Mouse (Mus musculus): ENCODE measurements around the gene Ndufs8. TPM values are rescaled to one million over a fixed set of nuclear protein-coding genes. Genes with fewer than 3 reads are reported as not detected.

Gene Ndufs8
- polyA plus RNA-seq, 1 experiment from 2014 or later, result 207 TPM

DNA sequence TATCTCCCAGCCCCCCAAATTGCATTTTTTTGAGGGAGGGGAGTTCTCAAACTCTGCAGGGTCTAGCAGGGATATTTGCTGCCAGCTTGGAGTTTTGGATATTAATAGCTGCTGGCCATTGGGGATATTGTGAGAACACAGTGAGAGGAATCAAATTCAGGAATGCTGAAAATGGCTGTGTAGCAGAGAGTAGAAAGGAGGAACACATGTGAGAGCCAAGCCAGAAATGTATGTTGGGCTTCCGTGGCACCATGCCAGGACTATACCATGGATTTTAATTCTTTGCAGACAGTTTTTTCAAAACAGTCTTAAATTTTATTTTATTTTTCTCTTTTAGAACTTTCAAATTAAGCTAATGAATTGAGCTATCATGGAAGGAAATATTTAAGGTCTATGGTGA lies 44.3 kb downstream of the Ndufs8 start:
- no peak for ATAC-seq (ENCODE audit: low FRiP score)
- H3K4me1 ChIP-seq, result no peaks in the 10 kb centered on the region
- no peak overlapping the region for H3K4me3 ChIP-seq
- H3K27ac ChIP-seq, result no peak overlapping the region
- H3K9me3 ChIP-seq (replicated peaks), result no peaks in the 10 kb centered on the region
- peaks cover 17% of the 10 kb centered on the region for H3K36me3 ChIP-seq
- no peaks in the 10 kb centered on the region for H3K27me3 ChIP-seq
- WGBS, result 89% methylated on average over 1 of the region's 1 CpGs
- H3K4me2 ChIP-seq (replicated peaks), result no peak overlapping the region
- H3K9ac ChIP-seq, result no peak overlapping the region

- Histone ChIP-seq H3K4me1 (no peaks in the 10 kb centered on the region), H3K9me3 (replicated peaks) (no peaks in the 10 kb centered on the region), H3K4me3 (no peak overlapping the region), H3K27me3 (no peaks in the 10 kb centered on the region), H3K27ac (no peak overlapping the region), H3K36me3 (peaks cover 17% of the 10 kb centered on the region), H3K4me2 (replicated peaks) (no peak overlapping the region), H3K9ac (no peak overlapping the region)
- no peak for ATAC-seq (ENCODE audit: low FRiP score)
- WGBS, result 82% methylated on average over 2 of the region's 2 CpGs
These were observed 47.6 kb downstream of the Ndufs8 start for GRCm38 (mm10) chr19:3864960-3865359.

- peaks cover 17% of the 10 kb centered on the region for H3K36me3 ChIP-seq
- no peak overlapping the region for H3K27ac ChIP-seq
- no peak overlapping the region for H3K4me2 ChIP-seq (replicated peaks)
- H3K4me3 ChIP-seq, result no peak overlapping the region
- no peak for ATAC-seq (ENCODE audit: low FRiP score)
- no peaks in the 10 kb centered on the region for H3K4me1 ChIP-seq
- no peaks in the 10 kb centered on the region for H3K27me3 ChIP-seq
- 81% methylated on average over 2 of the region's 2 CpGs for WGBS
- no peak overlapping the region for H3K9ac ChIP-seq
- no peaks in the 10 kb centered on the region for H3K9me3 ChIP-seq (replicated peaks)
These were observed 49.9 kb downstream of the Ndufs8 start for GRCm38 (mm10) chr19:3862713-3863112.

Other genes with a start within 250 kb of the Ndufs8 start
- 3.8 and 4.0 TPM in 2 replicates for gene Lrp5, start 226.2 kb downstream of the Ndufs8 start, polyA plus RNA-seq (2016; fragmentation: Nextera tagmentation; extraction: Ambion mirVana)
- gene 1810055G02Rik, start 204.5 kb downstream of the Ndufs8 start, polyA plus RNA-seq (2016; fragmentation: Nextera tagmentation; extraction: Ambion mirVana), result 37.3 and 37.5 TPM in 2 replicates
- 59.3 and 70.8 TPM in 2 replicates for gene Kmt5b, start 145.4 kb downstream of the Ndufs8 start, polyA plus RNA-seq (2016; fragmentation: Nextera tagmentation; extraction: Ambion mirVana)
- gene Chka, start 61.0 kb downstream of the Ndufs8 start, polyA plus RNA-seq (2016; fragmentation: Nextera tagmentation; extraction: Ambion mirVana), result 63.2 and 66.8 TPM in 2 replicates
- 24.9 and 29.9 TPM in 2 replicates for gene Tcirg1, start 5.6 kb downstream of the Ndufs8 start, polyA plus RNA-seq (2016; fragmentation: Nextera tagmentation; extraction: Ambion mirVana)
- gene Aldh3b1, start 17.0 kb upstream of the Ndufs8 start, polyA plus RNA-seq (2016; fragmentation: Nextera tagmentation; extraction: Ambion mirVana), result 1.0 and 1.2 TPM in 2 replicates
- gene Unc93b1, start 22.4 kb upstream of the Ndufs8 start, polyA plus RNA-seq (2016; fragmentation: Nextera tagmentation; extraction: Ambion mirVana), result 8.1 and 8.5 TPM in 2 replicates
- gene Aldh3b3, start 45.9 kb upstream of the Ndufs8 start, polyA plus RNA-seq (2016; fragmentation: Nextera tagmentation; extraction: Ambion mirVana), result not detected in 2 replicates
- gene Aldh3b2, start 59.6 kb upstream of the Ndufs8 start, polyA plus RNA-seq (2016; fragmentation: Nextera tagmentation; extraction: Ambion mirVana), result 0.96 and 1.2 TPM in 2 replicates
- 2.4 and 2.6 TPM in 2 replicates for gene Acy3, start 73.8 kb upstream of the Ndufs8 start, polyA plus RNA-seq (2016; fragmentation: Nextera tagmentation; extraction: Ambion mirVana)
- 0.35 and 0.47 TPM in 2 replicates for gene Tbx10, start 80.0 kb upstream of the Ndufs8 start, polyA plus RNA-seq (2016; fragmentation: Nextera tagmentation; extraction: Ambion mirVana)
- gene Nudt8, start 87.8 kb upstream of the Ndufs8 start, polyA plus RNA-seq (2016; fragmentation: Nextera tagmentation; extraction: Ambion mirVana), result 18.7 and 18.9 TPM in 2 replicates
- 3.2 and 4.2 TPM in 2 replicates for gene Gm49405, start 87.9 kb upstream of the Ndufs8 start, polyA plus RNA-seq (2016; fragmentation: Nextera tagmentation; extraction: Ambion mirVana)
- 4.4 and 5.8 TPM in 2 replicates for gene Doc2g, start 90.5 kb upstream of the Ndufs8 start, polyA plus RNA-seq (2016; fragmentation: Nextera tagmentation; extraction: Ambion mirVana)
- 187 and 188 TPM in 2 replicates for gene Ndufv1, start 100.0 kb upstream of the Ndufs8 start, polyA plus RNA-seq (2016; fragmentation: Nextera tagmentation; extraction: Ambion mirVana)
- gene Gstp1, start 125.2 kb upstream of the Ndufs8 start, polyA plus RNA-seq (2016; fragmentation: Nextera tagmentation; extraction: Ambion mirVana), result 357 and 360 TPM in 2 replicates
- 1.5 and 8.3 TPM in 2 replicates for gene Gstp2, start 133.2 kb upstream of the Ndufs8 start, polyA plus RNA-seq (2016; fragmentation: Nextera tagmentation; extraction: Ambion mirVana)
- gene Gstp3, start 146.8 kb upstream of the Ndufs8 start, polyA plus RNA-seq (2016; fragmentation: Nextera tagmentation; extraction: Ambion mirVana), result not detected in 2 replicates
- gene Cabp2, start 168.8 kb upstream of the Ndufs8 start, polyA plus RNA-seq (2016; fragmentation: Nextera tagmentation; extraction: Ambion mirVana), result not detected in 2 replicates
- 65.6 and 76.9 TPM in 2 replicates for gene Cdk2ap2, start 184.4 kb upstream of the Ndufs8 start, polyA plus RNA-seq (2016; fragmentation: Nextera tagmentation; extraction: Ambion mirVana)
- gene Pitpnm1, start 187.2 kb upstream of the Ndufs8 start, polyA plus RNA-seq (2016; fragmentation: Nextera tagmentation; extraction: Ambion mirVana), result 19.6 and 24.4 TPM in 2 replicates
- gene Aip, start 213.1 kb upstream of the Ndufs8 start, polyA plus RNA-seq (2016; fragmentation: Nextera tagmentation; extraction: Ambion mirVana), result 68.8 and 71.3 TPM in 2 replicates
- gene Gpr152, start 227.0 kb upstream of the Ndufs8 start, polyA plus RNA-seq (2016; fragmentation: Nextera tagmentation; extraction: Ambion mirVana), result 0.05 TPM in 1 of 2 replicates, not detected in the other
- 0.16 and 0.39 TPM in 2 replicates for gene Cabp4, start 231.3 kb upstream of the Ndufs8 start, polyA plus RNA-seq (2016; fragmentation: Nextera tagmentation; extraction: Ambion mirVana)
- gene Coro1b, start 235.8 kb upstream of the Ndufs8 start, polyA plus RNA-seq (2016; fragmentation: Nextera tagmentation; extraction: Ambion mirVana), result 128 and 131 TPM in 2 replicates
- gene Ptprcap, start 240.8 kb upstream of the Ndufs8 start, polyA plus RNA-seq (2016; fragmentation: Nextera tagmentation; extraction: Ambion mirVana), result 1.0 and 1.2 TPM in 2 replicates